Mouse (Mus musculus): ENCODE results near the gene Ctnna3.

GRCm38 (mm10) chr10:64901726-64902125 is 1471.8 kb downstream of the Ctnna3 start:
- TF ChIP-seq POLR2A (IDR thresholded peaks at IDR 0.05; ENCODE audit: extremely low read depth, insufficient read depth, low read length): no peak
- no peak for TF ChIP-seq CTCF (IDR thresholded peaks at IDR 0.05; ENCODE audit: extremely low read depth, insufficient read depth, low read length)
